Mouse (Mus musculus): ENCODE measurements at regions not wholly inside any gene's neighbourhood (a gene's known extent, or its start where the extent isn't known, plus 50 kb on each side); places are given as distances from the start of the nearest gene placed in this dataset.

GRCm38 (mm10) chr7:145094134-145094526, 113.8 kb downstream of the 1810010D01Rik start:
- TF ChIP-seq EP300 (IDR thresholded peaks at IDR 0.05; ENCODE audit: low read depth) = no peak
- TF ChIP-seq CTCF (IDR thresholded peaks at IDR 0.05; ENCODE audit: low read depth) = no peak
- H3K36me3 ChIP-seq (replicated peaks; ENCODE audit: insufficient read depth, low read length) = no peaks in the 10 kb centered on the region
- no peaks in the 10 kb centered on the region for H3K9me3 ChIP-seq (ENCODE audit: low read length)
- 60% methylated on average over 7 of the region's 7 CpGs for WGBS (ENCODE audit: insufficient replicate concordance)
- H3K4me1 ChIP-seq (ENCODE audit: insufficient read depth) = peaks cover 9% of the 10 kb centered on the region
- no peak overlapping the region for H3K4me2 ChIP-seq (ENCODE audit: low read depth, low read length)
- H3K9ac ChIP-seq (replicated peaks) = no peak overlapping the region
- no peaks in the 10 kb centered on the region for H3K27me3 ChIP-seq (ENCODE audit: insufficient read depth, low read length)
- DNase-seq = no peak
- H3K4me3 ChIP-seq (ENCODE audit: low read depth, low read length) = no peak overlapping the region
- ATAC-seq = no peak
- H3K27ac ChIP-seq (ENCODE audit: low read depth) = no peak overlapping the region

DNA sequence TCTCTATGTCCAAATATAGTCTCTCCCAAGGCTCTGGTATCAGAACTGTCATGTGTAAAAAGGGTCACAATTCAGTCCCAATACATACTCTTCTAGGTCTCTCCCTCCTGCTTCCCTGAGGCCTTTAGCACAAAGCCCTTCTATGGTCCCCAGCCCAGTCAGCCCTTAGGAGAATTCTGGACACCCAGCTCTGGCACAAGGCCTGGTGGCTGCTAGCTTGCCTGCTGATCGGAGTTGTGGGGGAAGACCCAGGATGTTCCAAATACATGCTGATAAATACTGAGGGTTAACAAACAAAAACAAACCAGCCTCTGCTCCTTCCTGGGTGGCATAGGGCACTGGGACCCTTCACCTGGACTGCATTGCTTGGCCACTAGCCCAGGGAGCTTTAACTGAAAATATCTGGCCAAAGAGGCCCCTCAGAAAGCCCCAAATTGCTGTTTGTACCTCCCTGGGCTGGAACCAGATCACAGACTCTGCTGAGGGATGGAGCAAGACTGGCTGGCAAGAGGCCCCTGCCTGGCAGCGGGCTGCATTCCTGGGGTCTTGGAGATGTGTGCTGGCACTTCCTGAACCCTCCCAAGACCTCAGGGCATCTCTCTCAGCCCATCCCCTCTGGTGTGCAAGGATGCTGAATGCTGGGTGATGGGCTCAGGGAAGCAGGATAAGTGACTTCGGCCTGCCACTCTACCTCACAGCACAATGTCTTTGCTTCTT, 114.3 kb downstream of the 1810010D01Rik start:
- Histone ChIP-seq H3K9me3 (ENCODE audit: low read length) (no peaks in the 10 kb centered on the region), H3K9ac (replicated peaks) (no peak overlapping the region), H3K4me2 (ENCODE audit: low read depth, low read length) (no peak overlapping the region), H3K36me3 (replicated peaks; ENCODE audit: insufficient read depth, low read length) (no peaks in the 10 kb centered on the region), H3K27ac (ENCODE audit: low read depth) (no peak overlapping the region), H3K27me3 (ENCODE audit: insufficient read depth, low read length) (no peaks in the 10 kb centered on the region), H3K4me3 (ENCODE audit: low read depth, low read length) (no peak overlapping the region), H3K4me1 (ENCODE audit: insufficient read depth) (peaks cover 11% of the 10 kb centered on the region)
- 77% methylated on average over 3 of the region's 3 CpGs for WGBS (ENCODE audit: insufficient replicate concordance)
- DNase-seq (no peak), ATAC-seq (no peak)
- TF ChIP-seq EP300 (IDR thresholded peaks at IDR 0.05; ENCODE audit: low read depth) (no peak), CTCF (IDR thresholded peaks at IDR 0.05; ENCODE audit: low read depth) (no peak)

DNA sequence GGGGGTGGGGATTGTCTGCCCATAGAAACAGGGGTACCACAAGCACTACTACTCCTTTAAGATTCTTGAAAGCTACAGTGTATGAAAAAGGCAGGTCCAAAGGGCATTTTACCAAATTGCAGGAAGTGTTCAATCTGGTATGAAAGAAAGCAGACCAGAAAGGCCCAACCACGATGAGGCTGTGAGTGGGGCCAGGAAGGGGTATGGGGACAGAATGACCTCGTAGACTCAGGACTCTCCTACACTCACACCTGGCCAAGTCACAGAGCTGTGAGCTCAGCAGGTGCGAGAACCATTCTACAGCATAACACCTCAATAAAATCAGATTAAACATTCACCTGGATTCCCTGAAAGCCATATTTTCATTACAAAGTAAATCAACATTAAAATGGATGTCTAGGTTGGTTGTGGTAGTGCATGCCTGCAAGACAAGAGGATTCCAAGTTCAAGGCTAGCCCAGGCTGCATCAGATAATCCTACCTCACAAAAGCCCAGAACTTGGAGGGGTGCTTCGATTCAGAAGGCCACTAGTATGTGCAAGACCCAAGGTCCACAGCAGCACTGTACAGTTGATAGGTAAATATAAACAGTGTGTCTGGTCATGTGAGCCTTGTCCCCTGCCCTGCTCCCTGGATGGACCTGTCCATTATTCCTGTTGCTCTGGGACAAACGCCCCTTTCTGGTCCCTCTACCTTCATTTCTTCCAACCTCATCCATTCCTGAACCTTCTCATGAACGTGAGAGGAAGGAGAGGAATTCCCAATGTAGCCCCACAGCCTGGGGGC, 115.3 kb downstream of the 1810010D01Rik start:
- Histone ChIP-seq H3K36me3 (replicated peaks; ENCODE audit: insufficient read depth, low read length) (no peaks in the 10 kb centered on the region), H3K4me2 (ENCODE audit: low read depth, low read length) (no peak overlapping the region), H3K27ac (ENCODE audit: low read depth) (no peak overlapping the region), H3K27me3 (ENCODE audit: insufficient read depth, low read length) (no peaks in the 10 kb centered on the region), H3K4me3 (ENCODE audit: low read depth, low read length) (no peak overlapping the region), H3K9ac (replicated peaks) (no peak overlapping the region), H3K4me1 (ENCODE audit: insufficient read depth) (peaks cover 21% of the 10 kb centered on the region), H3K9me3 (ENCODE audit: low read length) (no peaks in the 10 kb centered on the region)
- 66% methylated on average over 6 of the region's 6 CpGs for WGBS (ENCODE audit: insufficient replicate concordance)
- ATAC-seq (peak; percentile 71), DNase-seq (no peak)
- no peak for TF ChIP-seq CTCF (IDR thresholded peaks at IDR 0.05; ENCODE audit: low read depth)
- TF ChIP-seq EP300 (IDR thresholded peaks at IDR 0.05; ENCODE audit: low read depth) = no peak

DNA sequence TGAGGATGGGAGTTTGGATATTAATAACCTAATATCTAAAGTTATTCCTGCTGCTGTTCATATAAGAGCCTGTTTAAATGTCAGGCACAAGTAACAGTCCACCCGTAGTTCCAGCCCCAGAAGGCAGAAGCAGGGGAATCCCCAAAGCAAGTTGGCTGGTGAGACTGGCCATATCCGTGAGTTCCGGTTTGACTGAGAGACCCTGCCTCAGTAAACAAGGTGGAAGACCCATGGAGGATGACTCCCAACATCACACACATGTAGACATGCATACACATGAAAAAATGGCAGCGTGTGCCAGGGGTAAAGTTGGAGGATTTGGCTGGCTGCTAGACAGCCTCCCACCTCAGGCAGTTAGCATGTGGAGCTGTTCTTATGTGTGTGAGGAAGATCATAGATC, 117.1 kb downstream of the 1810010D01Rik start:
- WGBS (ENCODE audit: insufficient replicate concordance) = 72% methylated on average over 4 of the region's 4 CpGs
- TF ChIP-seq CTCF (IDR thresholded peaks at IDR 0.05; ENCODE audit: low read depth) = no peak
- TF ChIP-seq EP300 (IDR thresholded peaks at IDR 0.05; ENCODE audit: low read depth) = no peak
- Histone ChIP-seq H3K36me3 (replicated peaks; ENCODE audit: insufficient read depth, low read length) (no peaks in the 10 kb centered on the region), H3K9ac (replicated peaks) (no peak overlapping the region), H3K4me3 (ENCODE audit: low read depth, low read length) (no peak overlapping the region), H3K27me3 (ENCODE audit: insufficient read depth, low read length) (no peaks in the 10 kb centered on the region), H3K9me3 (ENCODE audit: low read length) (no peaks in the 10 kb centered on the region), H3K27ac (ENCODE audit: low read depth) (no peak overlapping the region), H3K4me1 (ENCODE audit: insufficient read depth) (peaks cover 25% of the 10 kb centered on the region), H3K4me2 (ENCODE audit: low read depth, low read length) (no peak overlapping the region)
- ATAC-seq (no peak), DNase-seq (no peak)

- DNase-seq = no peak
- WGBS (ENCODE audit: insufficient replicate concordance) = 31% methylated on average over 3 of the region's 3 CpGs
- ATAC-seq = peak; percentile 18
These were observed 118.6 kb downstream of the 1810010D01Rik start for GRCm38 (mm10) chr7:145089315-145089721.

GRCm38 (mm10) chr7:145088655-145089054, 119.3 kb downstream of the 1810010D01Rik start:
- Histone ChIP-seq H3K36me3 (replicated peaks; ENCODE audit: insufficient read depth, low read length) (no peaks in the 10 kb centered on the region), H3K9me3 (ENCODE audit: low read length) (no peaks in the 10 kb centered on the region), H3K4me3 (ENCODE audit: low read depth, low read length) (no peak overlapping the region), H3K27ac (ENCODE audit: low read depth) (no peak overlapping the region), H3K4me1 (ENCODE audit: insufficient read depth) (peaks cover 25% of the 10 kb centered on the region), H3K4me2 (ENCODE audit: low read depth, low read length) (no peak overlapping the region), H3K27me3 (ENCODE audit: insufficient read depth, low read length) (no peaks in the 10 kb centered on the region), H3K9ac (replicated peaks) (no peak overlapping the region)
- no peak for TF ChIP-seq CTCF (IDR thresholded peaks at IDR 0.05; ENCODE audit: low read depth)
- no peak for TF ChIP-seq EP300 (IDR thresholded peaks at IDR 0.05; ENCODE audit: low read depth)
- DNase-seq (no peak), ATAC-seq (no peak)
- 51% methylated on average over 3 of the region's 3 CpGs for WGBS (ENCODE audit: insufficient replicate concordance)

More at GRCm38 (mm10) chr7:145089315-145089721, 118.6 kb downstream of the 1810010D01Rik start:
- Histone ChIP-seq H3K27me3 (ENCODE audit: insufficient read depth, low read length) (no peaks in the 10 kb centered on the region), H3K9me3 (ENCODE audit: low read length) (no peaks in the 10 kb centered on the region), H3K9ac (replicated peaks) (no peak overlapping the region), H3K36me3 (replicated peaks; ENCODE audit: insufficient read depth, low read length) (no peaks in the 10 kb centered on the region), H3K27ac (ENCODE audit: low read depth) (no peak overlapping the region), H3K4me1 (ENCODE audit: insufficient read depth) (peaks cover 25% of the 10 kb centered on the region), H3K4me3 (ENCODE audit: low read depth, low read length) (no peak overlapping the region), H3K4me2 (ENCODE audit: low read depth, low read length) (no peak overlapping the region)
- no peak for TF ChIP-seq EP300 (IDR thresholded peaks at IDR 0.05; ENCODE audit: low read depth)
- TF ChIP-seq CTCF (IDR thresholded peaks at IDR 0.05; ENCODE audit: low read depth) = no peak

Measured in liver, postnatal 0 days (tissue).